Mouse (Mus musculus) limb, embryonic 10.5 days (tissue): ENCODE data around the gene Tet3. TPM values are rescaled to one million over a fixed set of nuclear protein-coding genes. Genes with fewer than 3 reads are reported as not detected.

ENCODE experiments used
- DNase-seq: peaks from one replicate; pipeline ENCODE4 v3.0.0-alpha.2; 2017; ENCODE audit warnings: low spot score
- H3K27ac ChIP-seq: fragments of 300-500 bp; sonication (generic); 2 replicates; pipeline ENCODE4 v1.5.1; 2016; ENCODE audit warnings: mild to moderate bottlenecking
- H3K27me3 ChIP-seq: fragments of 300-500 bp; sonication (generic); 2 replicates; pipeline ENCODE4 v1.6.1; 2016; ENCODE audit warnings: low read depth, mild to moderate bottlenecking; ENCODE audit not compliant: poor library complexity, severe bottlenecking
- H3K36me3 ChIP-seq: fragments of 300-500 bp; sonication (generic); 2 replicates; pipeline ENCODE4 v1.6.1; 2016; ENCODE audit warnings: mild to moderate bottlenecking, moderate library complexity
- H3K4me1 ChIP-seq: fragments of 300-500 bp; sonication (generic); 2 replicates; pipeline ENCODE4 v1.6.1; 2016
- H3K4me3 ChIP-seq: fragments of 300-500 bp; sonication (generic); 2 replicates; pipeline ENCODE4 v1.5.1; 2016; ENCODE audit warnings: mild to moderate bottlenecking, moderate library complexity
- H3K9me3 ChIP-seq: fragments of 300-500 bp; sonication (generic); replicated peaks from 2 replicates; pipeline ENCODE4 v1.6.1; 2016; ENCODE audit warnings: mild to moderate bottlenecking
- WGBS: fragments of 180-500 bp; shearing (Covaris S2); methylation state at CpG from one replicate; pipeline ENCODE4 v1.1.7; 2016; 5-methylcytosine and 5-hydroxymethylcytosine counted together
- polyA plus RNA-seq: library from polyadenylated mRNA; unstranded; fragments of >200 nt; fragmentation: Nextera tagmentation; extraction: Ambion mirVana; gene quantifications from 2 replicates; pipeline ENCODE4 v1.2.1, GENCODE M21; 2016

The Tet3 gene
- polyA plus RNA-seq, 1 experiment from 2014 or later = 42.7 TPM

DNA sequence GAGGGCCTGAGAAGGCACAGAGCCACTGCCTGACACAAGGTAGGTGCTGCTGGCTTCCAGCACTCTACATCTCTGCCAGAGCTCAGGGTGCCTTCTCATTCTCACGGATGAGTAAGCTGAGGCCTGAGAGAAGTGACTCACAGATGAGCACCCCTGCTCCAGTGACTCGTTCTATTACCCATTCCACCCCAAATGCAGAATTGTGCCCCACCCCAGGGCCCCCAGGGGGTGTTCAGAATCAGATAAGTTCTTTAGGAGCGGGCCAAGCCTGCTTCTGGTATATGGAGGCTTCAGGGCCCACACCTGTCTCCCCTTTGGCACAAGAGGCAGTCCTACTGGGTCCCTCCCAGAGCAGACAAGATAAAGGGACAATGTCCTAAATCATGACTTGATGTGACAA is 16.2 kb downstream of the Tet3 start:
- Histone ChIP-seq H3K27ac (0 out of 2 replicates have a peak overlapping the region, but pooled peaks have one; percentile 90), H3K9me3 (no peaks in the 10 kb centered on the region), H3K4me1 (peaks cover 86% of the 10 kb centered on the region), H3K36me3 (peaks cover 65% of the 10 kb centered on the region), H3K27me3 (no peaks in the 10 kb centered on the region), H3K4me3 (peak overlapping the region; percentile 71)
- WGBS = 51% methylated on average over 3 of the region's 3 CpGs
- no peak for DNase-seq

DNA sequence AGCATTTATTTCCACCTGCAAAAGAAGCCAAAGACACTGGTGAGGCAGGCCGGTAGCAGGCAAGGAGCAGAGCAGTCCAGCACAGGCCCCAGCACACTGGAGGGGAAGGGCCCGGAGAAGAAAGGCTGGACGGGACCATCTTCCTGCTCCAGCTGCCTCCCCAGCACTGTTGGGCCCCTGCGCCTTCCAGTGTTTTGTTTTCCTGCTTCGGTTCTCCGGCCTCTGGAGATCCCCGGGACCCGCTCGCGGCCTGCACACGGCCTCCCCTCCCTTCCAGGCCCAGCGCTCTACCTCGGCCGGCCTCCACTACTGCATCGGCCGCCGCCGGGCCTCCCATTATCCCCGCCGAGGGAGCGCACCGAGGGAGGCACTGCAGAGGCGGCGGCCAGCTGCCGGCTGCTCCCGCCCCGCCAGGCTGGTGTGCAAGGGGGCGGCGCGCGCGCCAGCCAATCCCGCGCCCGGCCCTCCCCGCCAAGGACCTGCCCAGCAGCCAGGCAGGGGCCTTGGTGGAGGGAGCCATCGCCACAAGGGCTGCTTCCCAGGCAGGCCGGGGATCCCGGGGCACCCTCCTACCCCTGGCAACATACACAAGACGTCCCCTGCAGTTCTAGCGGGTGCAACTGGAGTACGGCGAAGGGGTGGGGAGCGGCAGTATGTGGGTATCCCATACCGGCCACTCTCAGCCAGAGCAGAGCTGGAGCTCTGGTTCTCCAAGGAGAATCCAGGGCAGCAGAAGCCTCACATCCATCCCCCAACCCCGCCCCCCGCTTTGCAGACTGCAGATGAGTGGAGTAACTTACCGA is 17.4 kb downstream of the Tet3 start:
- peak; percentile 90 for DNase-seq
- WGBS = under 1% methylated on average over 48 of the region's 48 CpGs
- peaks cover 63% of the 10 kb centered on the region for H3K36me3 ChIP-seq
- H3K27me3 ChIP-seq = no peaks in the 10 kb centered on the region
- H3K4me1 ChIP-seq = peaks cover 78% of the 10 kb centered on the region
- no peaks in the 10 kb centered on the region for H3K9me3 ChIP-seq
- peak overlapping the region; percentile 71 for H3K4me3 ChIP-seq
- peak overlapping the region; percentile 90 for H3K27ac ChIP-seq

DNA sequence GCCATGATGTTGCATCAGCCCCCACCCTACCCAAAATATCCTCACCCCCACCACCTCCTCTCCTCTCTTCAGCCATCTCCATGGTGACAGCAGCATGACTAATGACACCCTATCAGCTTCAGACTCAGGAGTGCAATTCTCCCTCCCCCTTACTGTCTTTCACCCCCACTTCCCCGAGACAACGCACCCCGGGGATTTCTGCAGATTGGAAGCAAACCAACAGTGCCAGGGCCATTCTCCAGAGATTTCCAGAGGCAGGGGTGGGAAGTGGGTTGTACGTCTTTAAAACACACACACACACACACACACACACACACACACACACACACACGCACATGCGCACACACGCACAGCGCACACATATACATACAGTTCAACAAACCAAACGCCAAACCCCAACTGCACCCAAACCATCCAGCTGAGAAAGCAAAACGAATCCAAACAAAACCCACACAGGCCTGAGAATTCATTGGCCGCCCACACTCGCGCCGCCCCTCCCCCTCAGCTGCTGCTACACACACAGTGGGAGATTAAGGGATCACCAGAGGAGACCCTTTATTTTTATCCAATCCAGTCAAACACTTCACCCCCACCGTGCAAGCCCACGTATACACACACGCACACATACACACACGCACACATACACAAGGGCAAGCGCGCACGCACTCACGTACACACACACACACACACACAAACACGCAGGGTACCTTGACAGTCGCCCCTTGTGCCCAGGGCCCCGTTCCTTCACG is 18.2 kb downstream of the Tet3 start:
- Histone ChIP-seq H3K4me1 (peaks cover 76% of the 10 kb centered on the region), H3K27me3 (no peaks in the 10 kb centered on the region)
- WGBS = 6% methylated on average over 26 of the region's 26 CpGs

DNA sequence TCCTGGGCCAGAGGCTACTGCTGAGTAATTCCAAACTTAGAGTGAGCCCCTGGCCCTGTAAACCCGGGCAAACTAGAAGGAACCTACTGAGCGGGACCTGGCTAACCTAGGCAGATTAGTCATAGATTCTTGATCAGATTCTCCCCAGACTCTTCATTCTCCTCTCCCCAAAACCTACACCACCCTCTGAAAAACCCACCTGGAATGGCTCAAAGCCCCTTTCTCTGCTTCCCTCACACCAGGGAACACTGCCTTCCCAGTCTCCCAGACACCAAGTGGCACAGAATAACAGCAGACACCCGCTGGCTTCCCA is 18.7 kb downstream of the Tet3 start:
- Histone ChIP-seq H3K4me1 (peaks cover 76% of the 10 kb centered on the region), H3K36me3 (peaks cover 63% of the 10 kb centered on the region), H3K9me3 (no peaks in the 10 kb centered on the region), H3K27ac (peak overlapping the region; percentile 90), H3K27me3 (no peaks in the 10 kb centered on the region), H3K4me3 (peak overlapping the region; percentile 71)
- 35% methylated on average over 3 of the region's 3 CpGs for WGBS
- no peak for DNase-seq

More for the DNA sequence above, 18.2 kb downstream of the Tet3 start:
- H3K27ac ChIP-seq = peak overlapping the region; percentile 90
- peaks cover 63% of the 10 kb centered on the region for H3K36me3 ChIP-seq
- DNase-seq = peak; percentile 77
- peak overlapping the region; percentile 71 for H3K4me3 ChIP-seq
- H3K9me3 ChIP-seq = no peaks in the 10 kb centered on the region

DNA sequence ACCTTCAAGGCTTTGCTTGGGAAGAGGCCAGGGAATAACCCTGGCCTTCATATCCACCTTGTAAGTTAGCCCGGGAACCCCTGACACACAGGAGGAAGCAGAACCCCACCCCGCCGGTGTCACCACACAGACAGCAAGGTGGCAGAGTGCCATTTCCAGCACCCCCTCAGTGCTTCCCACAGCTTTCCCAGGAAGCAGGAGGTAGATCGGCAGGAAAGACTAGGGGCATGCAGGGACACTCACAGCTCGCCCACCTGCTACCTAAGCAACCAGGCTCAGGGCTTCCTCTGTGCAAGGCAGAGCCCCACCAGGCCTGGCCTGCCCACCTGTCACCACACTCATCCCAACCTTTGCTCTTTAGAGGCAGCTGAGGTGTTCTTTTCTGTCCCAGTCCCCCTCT is 19.1 kb downstream of the Tet3 start:
- peaks cover 72% of the 10 kb centered on the region for H3K4me1 ChIP-seq
- H3K9me3 ChIP-seq = no peaks in the 10 kb centered on the region
- peaks cover 63% of the 10 kb centered on the region for H3K36me3 ChIP-seq
- H3K4me3 ChIP-seq = peak overlapping the region; percentile 71; the same call in 1 of the 2 replicates
- no peak for DNase-seq
- peak overlapping the region; percentile 90; the same call in 1 of the 2 replicates for H3K27ac ChIP-seq
- WGBS = 82% methylated on average over 5 of the region's 5 CpGs
- H3K27me3 ChIP-seq = no peaks in the 10 kb centered on the region

DNA sequence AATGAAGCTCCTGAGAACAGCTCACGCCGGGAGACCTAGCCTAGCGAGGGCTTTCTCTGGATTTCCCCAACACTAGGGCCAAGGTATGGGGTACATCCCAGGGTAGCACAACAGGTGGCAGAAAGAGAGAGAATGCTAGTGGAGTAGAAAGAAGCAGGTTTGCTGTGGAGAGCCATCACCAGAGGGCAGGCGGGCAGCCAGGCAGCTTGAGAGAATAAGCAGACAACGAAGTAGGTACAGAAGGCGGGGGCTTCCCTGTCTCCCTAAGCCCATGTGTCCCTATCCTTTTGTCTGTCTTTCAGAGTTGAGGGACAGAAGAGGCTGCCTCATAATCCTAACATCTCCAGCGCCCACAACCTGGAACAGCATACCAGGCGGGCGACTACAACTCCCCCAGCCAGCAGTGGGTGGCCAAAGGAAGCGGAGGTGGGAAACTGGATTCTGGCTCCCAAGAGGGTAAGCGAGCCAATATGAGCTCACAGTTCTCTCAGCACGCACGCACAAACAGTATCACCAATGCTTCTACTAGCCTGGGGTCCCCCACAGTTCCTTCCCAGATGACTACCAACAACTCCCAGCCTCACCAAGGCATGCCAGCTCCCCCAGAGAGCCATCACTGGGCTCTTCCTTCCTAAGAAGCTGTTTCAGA is 19.6 kb downstream of the Tet3 start:
- Histone ChIP-seq H3K27me3 (no peaks in the 10 kb centered on the region), H3K9me3 (no peaks in the 10 kb centered on the region), H3K36me3 (peaks cover 63% of the 10 kb centered on the region), H3K27ac (0 out of 2 replicates have a peak overlapping the region, but pooled peaks have one; percentile 17), H3K4me1 (peaks cover 67% of the 10 kb centered on the region), H3K4me3 (peak overlapping the region; percentile 71; the same call in 1 of the 2 replicates)
- WGBS = 91% methylated on average over 13 of the region's 13 CpGs
- DNase-seq = no peak

DNA sequence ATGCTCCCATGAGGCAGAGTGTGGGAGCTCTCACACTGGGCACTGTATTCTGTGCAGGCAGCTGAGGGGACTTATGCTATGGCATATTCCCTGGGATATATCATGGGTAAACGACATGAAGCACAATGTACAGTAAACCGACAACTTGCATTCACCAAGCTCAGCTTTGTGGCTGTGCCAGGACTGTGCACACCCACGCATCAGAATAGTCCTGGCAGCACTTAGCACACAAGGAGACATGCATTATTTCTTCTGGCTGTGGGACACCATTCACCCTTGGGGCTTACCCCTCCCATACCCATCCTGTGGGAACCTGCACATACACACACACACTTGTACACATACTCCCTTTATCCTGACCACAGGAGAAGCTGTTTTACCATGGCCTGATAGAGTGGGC is 20.3 kb downstream of the Tet3 start:
- 92% methylated on average over 3 of the region's 3 CpGs for WGBS
- Histone ChIP-seq H3K9me3 (no peaks in the 10 kb centered on the region), H3K4me3 (no peak overlapping the region), H3K4me1 (peaks cover 60% of the 10 kb centered on the region), H3K27me3 (no peaks in the 10 kb centered on the region), H3K36me3 (peaks cover 64% of the 10 kb centered on the region), H3K27ac (no peak overlapping the region)
- DNase-seq = no peak

DNA sequence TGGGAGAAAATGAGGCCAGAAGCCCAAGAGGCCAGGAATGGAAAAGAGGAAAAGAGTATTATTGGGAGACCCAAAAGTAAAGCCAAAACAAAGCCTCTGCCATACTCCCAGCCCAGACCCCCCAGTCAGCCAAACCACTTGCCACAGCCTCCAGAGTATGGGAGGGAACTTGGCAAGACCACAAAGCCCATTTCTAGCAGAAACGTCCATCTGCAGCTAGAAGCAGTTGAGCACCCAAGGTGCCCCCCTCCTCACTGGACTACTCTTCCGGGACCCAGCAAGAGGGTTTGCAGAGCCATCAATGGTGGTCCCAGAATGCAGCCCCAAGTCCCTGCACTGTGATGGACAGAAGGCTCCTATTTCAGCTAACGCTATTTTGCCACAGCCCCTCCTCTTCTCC is 21.1 kb downstream of the Tet3 start:
- Histone ChIP-seq H3K27ac (no peak overlapping the region), H3K9me3 (no peaks in the 10 kb centered on the region), H3K27me3 (no peaks in the 10 kb centered on the region), H3K4me1 (peaks cover 53% of the 10 kb centered on the region), H3K4me3 (no peak overlapping the region), H3K36me3 (peaks cover 72% of the 10 kb centered on the region)
- DNase-seq = no peak
- WGBS = 69% methylated on average over 3 of the region's 3 CpGs

DNA sequence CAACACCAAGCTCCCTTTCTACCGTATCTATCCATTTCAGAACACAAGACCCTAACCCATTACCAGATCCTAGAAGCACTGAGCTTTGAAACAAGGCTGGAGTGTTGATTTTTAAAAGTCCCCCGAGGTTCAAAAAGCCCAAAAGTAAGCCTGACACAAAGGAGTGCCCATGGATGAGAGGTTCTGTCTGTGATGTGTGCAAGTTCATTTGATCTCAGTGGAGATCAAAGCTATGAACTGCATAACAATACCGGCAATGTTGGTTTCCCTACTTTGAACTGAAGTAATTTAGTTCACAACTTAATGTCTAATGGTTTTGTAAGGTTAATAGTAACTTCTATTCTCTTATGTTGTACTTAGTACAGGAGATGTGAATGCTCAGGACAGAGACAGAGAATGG is 21.7 kb downstream of the Tet3 start:
- no peaks in the 10 kb centered on the region for H3K27me3 ChIP-seq
- WGBS = 89% methylated on average over 3 of the region's 3 CpGs
- H3K27ac ChIP-seq = no peak overlapping the region
- no peaks in the 10 kb centered on the region for H3K9me3 ChIP-seq
- H3K36me3 ChIP-seq = peaks cover 77% of the 10 kb centered on the region
- peaks cover 47% of the 10 kb centered on the region for H3K4me1 ChIP-seq
- DNase-seq = no peak
- no peak overlapping the region for H3K4me3 ChIP-seq

DNA sequence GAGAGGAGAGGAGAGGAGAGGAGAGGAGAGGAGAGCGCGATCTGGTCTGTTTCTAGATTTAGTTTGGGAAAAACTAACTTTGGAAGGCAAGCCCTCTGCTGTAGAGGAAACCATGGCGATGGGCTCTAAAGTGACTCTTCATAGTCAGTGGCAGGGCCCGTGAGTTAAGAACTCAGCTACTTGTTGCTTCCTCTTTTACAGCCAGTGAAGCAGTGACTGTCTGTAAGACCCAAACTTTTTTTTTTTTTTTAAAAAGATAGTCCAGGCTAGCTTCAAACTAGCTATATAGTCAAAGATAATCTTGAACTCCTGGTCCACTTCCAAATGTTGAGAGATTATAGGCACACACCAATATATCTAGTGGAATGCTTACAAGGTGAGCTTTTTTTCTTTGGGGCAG is 22.3 kb downstream of the Tet3 start:
- DNase-seq = no peak
- H3K36me3 ChIP-seq = peaks cover 79% of the 10 kb centered on the region
- no peaks in the 10 kb centered on the region for H3K9me3 ChIP-seq
- no peak overlapping the region for H3K4me3 ChIP-seq
- 81% methylated on average over 4 of the region's 4 CpGs for WGBS
- peaks cover 40% of the 10 kb centered on the region for H3K4me1 ChIP-seq
- H3K27ac ChIP-seq = no peak overlapping the region
- no peaks in the 10 kb centered on the region for H3K27me3 ChIP-seq

DNA sequence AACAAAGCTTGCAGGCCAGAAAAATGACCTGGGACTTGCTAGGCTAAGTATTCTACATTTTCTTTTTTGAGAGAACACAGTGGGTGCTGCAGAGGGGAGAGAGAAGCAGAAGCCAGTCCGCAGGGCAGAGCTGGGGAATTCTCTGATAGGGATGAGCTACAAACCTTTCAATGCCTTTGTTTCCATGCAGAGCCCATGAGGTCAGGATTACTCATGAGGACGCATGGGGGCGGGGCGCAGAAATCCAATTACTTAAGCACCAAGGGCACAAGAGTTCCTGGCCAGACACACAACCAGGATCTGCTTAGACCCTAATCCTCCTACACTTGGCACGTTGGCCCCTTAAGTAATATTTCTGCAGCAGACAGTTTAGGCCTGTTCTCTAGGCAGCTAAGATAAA is 23.7 kb downstream of the Tet3 start:
- Histone ChIP-seq H3K27me3 (no peaks in the 10 kb centered on the region), H3K27ac (no peak overlapping the region), H3K4me3 (no peak overlapping the region), H3K4me1 (peaks cover 26% of the 10 kb centered on the region), H3K36me3 (peaks cover 86% of the 10 kb centered on the region), H3K9me3 (no peaks in the 10 kb centered on the region)
- DNase-seq = no peak
- 80% methylated on average over 5 of the region's 5 CpGs for WGBS

DNA sequence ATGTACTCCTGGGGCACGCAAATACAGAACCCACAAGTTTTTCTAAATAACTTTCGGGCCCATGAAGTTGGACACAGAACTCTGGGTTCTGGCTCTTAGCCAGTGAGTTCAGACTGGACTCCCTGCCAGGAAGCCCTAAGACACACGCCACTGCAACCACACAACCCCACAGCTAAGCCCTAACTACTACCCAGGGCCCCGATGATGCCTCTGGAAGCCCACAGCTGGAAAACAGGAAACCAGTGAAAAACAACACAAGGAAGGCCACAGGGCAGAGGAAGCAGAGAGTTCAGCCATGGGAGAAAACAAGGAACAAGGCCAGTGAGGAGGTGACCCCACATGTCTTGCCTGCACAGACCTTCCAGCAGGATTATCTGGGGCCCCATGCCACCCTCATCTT is 25.3 kb downstream of the Tet3 start:
- H3K4me3 ChIP-seq = no peak overlapping the region
- no peaks in the 10 kb centered on the region for H3K27me3 ChIP-seq
- no peak for DNase-seq
- peaks cover 83% of the 10 kb centered on the region for H3K36me3 ChIP-seq
- no peak overlapping the region for H3K27ac ChIP-seq
- H3K9me3 ChIP-seq = no peaks in the 10 kb centered on the region
- H3K4me1 ChIP-seq = peaks cover 18% of the 10 kb centered on the region
- 87% methylated on average over 4 of the region's 4 CpGs for WGBS

DNA sequence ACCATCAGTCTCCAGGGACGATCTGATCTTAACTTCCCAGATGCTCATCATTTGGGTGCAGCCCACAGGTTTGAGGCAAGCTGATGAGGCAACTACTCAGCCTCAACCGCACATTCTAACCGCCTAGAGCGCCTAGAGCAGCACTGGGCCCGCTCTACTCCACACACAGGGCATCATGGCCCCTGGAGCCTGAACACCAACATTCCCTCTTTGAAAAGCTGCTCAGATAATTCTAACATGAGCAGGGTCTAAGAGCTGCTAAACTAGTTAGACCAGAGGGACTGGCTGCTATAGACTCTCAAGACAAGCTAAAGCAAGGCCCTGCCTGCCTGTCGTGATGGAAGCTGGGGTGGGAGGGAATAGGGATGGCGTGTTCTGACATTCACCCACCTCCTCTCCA is 25.9 kb downstream of the Tet3 start:
- Histone ChIP-seq H3K27ac (no peak overlapping the region), H3K27me3 (no peaks in the 10 kb centered on the region), H3K4me3 (no peak overlapping the region), H3K36me3 (peaks cover 83% of the 10 kb centered on the region), H3K4me1 (peaks cover 19% of the 10 kb centered on the region), H3K9me3 (no peaks in the 10 kb centered on the region)
- DNase-seq = no peak
- WGBS = 73% methylated on average over 7 of the region's 7 CpGs
